Mouse (Mus musculus): ENCODE measurements around the gene Ift122. TPM values are rescaled to one million over a fixed set of nuclear protein-coding genes. Genes with fewer than 3 reads are reported as not detected.

The Ift122 gene
- polyA plus RNA-seq, 1 experiment from 2014 or later, result 18.8 TPM

- ATAC-seq (ENCODE audit: insufficient read depth, low FRiP score, low read depth), result no peak
- Histone ChIP-seq H3K9ac (no peak overlapping the region), H3K4me2 (no peak overlapping the region), H3K27ac (no peak overlapping the region), H3K9me3 (no peaks in the 10 kb centered on the region), H3K4me1 (0 out of 2 replicates have a peak, but pooled peaks cover 5% of the 10 kb centered on the region), H3K27me3 (replicated peaks) (no peaks in the 10 kb centered on the region), H3K4me3 (replicated peaks) (no peak overlapping the region), H3K36me3 (peaks cover 4% of the 10 kb centered on the region; the same call in 1 of the 2 replicates)
- WGBS, result 82% methylated on average over 7 of the region's 7 CpGs
Observed at GRCm38 (mm10) chr6:115897926-115898520, 44.8 kb downstream of the Ift122 start.

- H3K36me3 ChIP-seq, result 0 out of 2 replicates have a peak, but pooled peaks cover 3% of the 10 kb centered on the region
- ATAC-seq (ENCODE audit: insufficient read depth, low FRiP score, low read depth), result peak; percentile 56; the same call in 1 of the 2 replicates
Observed at GRCm38 (mm10) chr6:115901062-115901461, 47.8 kb downstream of the Ift122 start.

GRCm38 (mm10) chr6:115901489-115901931 lies 48.2 kb downstream of the Ift122 start:
- Histone ChIP-seq H3K4me2 (no peak overlapping the region), H3K27me3 (replicated peaks) (no peaks in the 10 kb centered on the region), H3K4me1 (0 out of 2 replicates have a peak, but pooled peaks cover 5% of the 10 kb centered on the region), H3K4me3 (replicated peaks) (no peak overlapping the region), H3K27ac (peak overlapping the region; percentile 31; the same call in 1 of the 2 replicates), H3K9ac (no peak overlapping the region; the same call in 1 of the 2 replicates), H3K36me3 (peaks cover 6% of the 10 kb centered on the region; the same call in 1 of the 2 replicates), H3K9me3 (no peaks in the 10 kb centered on the region)
- 77% methylated on average over 8 of the region's 8 CpGs for WGBS
- ATAC-seq (ENCODE audit: insufficient read depth, low FRiP score, low read depth), result no peak

More at GRCm38 (mm10) chr6:115901062-115901461, 47.8 kb downstream of the Ift122 start:
- no peak overlapping the region for H3K4me3 ChIP-seq (replicated peaks)
- H3K9me3 ChIP-seq, result no peaks in the 10 kb centered on the region
- H3K27me3 ChIP-seq (replicated peaks), result no peaks in the 10 kb centered on the region
- no peak overlapping the region for H3K4me2 ChIP-seq
- no peak overlapping the region; the same call in 1 of the 2 replicates for H3K9ac ChIP-seq
- WGBS, result 16% methylated on average over 3 of the region's 3 CpGs
- peak overlapping the region; percentile 31; the same call in 1 of the 2 replicates for H3K27ac ChIP-seq
- 0 out of 2 replicates have a peak, but pooled peaks cover 5% of the 10 kb centered on the region for H3K4me1 ChIP-seq

- H3K9ac ChIP-seq, result no peak overlapping the region
- H3K4me2 ChIP-seq, result no peak overlapping the region
- 76% methylated on average over 3 of the region's 3 CpGs for WGBS
- no peak overlapping the region for H3K4me3 ChIP-seq (replicated peaks)
- ATAC-seq (ENCODE audit: insufficient read depth, low FRiP score, low read depth), result no peak
- H3K4me1 ChIP-seq, result 0 out of 2 replicates have a peak, but pooled peaks cover 5% of the 10 kb centered on the region
- H3K36me3 ChIP-seq, result peaks cover 9% of the 10 kb centered on the region; the same call in 1 of the 2 replicates
- no peak overlapping the region for H3K27ac ChIP-seq
- H3K9me3 ChIP-seq, result no peaks in the 10 kb centered on the region
- no peaks in the 10 kb centered on the region for H3K27me3 ChIP-seq (replicated peaks)
Observed at GRCm38 (mm10) chr6:115902545-115902944, 49.3 kb downstream of the Ift122 start.

GRCm38 (mm10) chr6:115905568-115905967 lies 52.3 kb downstream of the Ift122 start:
- H3K9ac ChIP-seq, result no peak overlapping the region
- WGBS, result 80% methylated on average over 6 of the region's 6 CpGs
- 0 out of 2 replicates have a peak, but pooled peaks cover 5% of the 10 kb centered on the region for H3K4me1 ChIP-seq
- H3K27me3 ChIP-seq (replicated peaks), result no peaks in the 10 kb centered on the region
- H3K36me3 ChIP-seq, result peaks cover 9% of the 10 kb centered on the region; the same call in 1 of the 2 replicates
- ATAC-seq (ENCODE audit: insufficient read depth, low FRiP score, low read depth), result no peak
- H3K4me3 ChIP-seq (replicated peaks), result no peak overlapping the region
- no peak overlapping the region for H3K4me2 ChIP-seq
- H3K27ac ChIP-seq, result no peak overlapping the region
- H3K9me3 ChIP-seq, result no peaks in the 10 kb centered on the region

- no peak overlapping the region for H3K4me2 ChIP-seq
- WGBS, result 71% methylated on average over 1 of the region's 1 CpGs
- no peak overlapping the region for H3K9ac ChIP-seq
- no peak for ATAC-seq (ENCODE audit: insufficient read depth, low FRiP score, low read depth)
- H3K27ac ChIP-seq, result no peak overlapping the region
- no peaks in the 10 kb centered on the region for H3K27me3 ChIP-seq (replicated peaks)
- no peak overlapping the region for H3K4me3 ChIP-seq (replicated peaks)
- peaks cover 9% of the 10 kb centered on the region; the same call in 1 of the 2 replicates for H3K36me3 ChIP-seq
- no peaks in the 10 kb centered on the region for H3K9me3 ChIP-seq
- 0 out of 2 replicates have a peak, but pooled peaks cover 3% of the 10 kb centered on the region for H3K4me1 ChIP-seq
Observed at GRCm38 (mm10) chr6:115906455-115906854, 53.2 kb downstream of the Ift122 start.

- no peaks in the 10 kb centered on the region for H3K27me3 ChIP-seq (replicated peaks)
- no peak overlapping the region for H3K4me2 ChIP-seq
- H3K9me3 ChIP-seq, result no peaks in the 10 kb centered on the region
- WGBS, result 81% methylated on average over 2 of the region's 2 CpGs
- ATAC-seq (ENCODE audit: insufficient read depth, low FRiP score, low read depth), result no peak
- no peak overlapping the region for H3K27ac ChIP-seq
- H3K4me1 ChIP-seq, result no peaks in the 10 kb centered on the region
- no peak overlapping the region for H3K4me3 ChIP-seq (replicated peaks)
- no peak overlapping the region for H3K9ac ChIP-seq
- H3K36me3 ChIP-seq, result peaks cover 9% of the 10 kb centered on the region; the same call in 1 of the 2 replicates
Observed at GRCm38 (mm10) chr6:115906871-115907270, 53.6 kb downstream of the Ift122 start.

GRCm38 (mm10) chr6:115908421-115908982 lies 55.2 kb downstream of the Ift122 start:
- Histone ChIP-seq H3K4me1 (no peaks in the 10 kb centered on the region), H3K4me2 (no peak overlapping the region), H3K27ac (no peak overlapping the region), H3K9ac (no peak overlapping the region), H3K9me3 (no peaks in the 10 kb centered on the region), H3K27me3 (replicated peaks) (no peaks in the 10 kb centered on the region), H3K4me3 (replicated peaks) (no peak overlapping the region), H3K36me3 (peaks cover 9% of the 10 kb centered on the region; the same call in 1 of the 2 replicates)
- ATAC-seq (ENCODE audit: insufficient read depth, low FRiP score, low read depth), result no peak
- 46% methylated on average over 6 of the region's 6 CpGs for WGBS

GRCm38 (mm10) chr6:115909052-115909451 lies 55.8 kb downstream of the Ift122 start:
- no peaks in the 10 kb centered on the region for H3K9me3 ChIP-seq
- no peak overlapping the region for H3K9ac ChIP-seq
- 70% methylated on average over 3 of the region's 3 CpGs for whole genome bisulfite sequencing
- H3K27me3 ChIP-seq (replicated peaks), result no peaks in the 10 kb centered on the region
- no peak overlapping the region for H3K4me3 ChIP-seq (replicated peaks)
- H3K27ac ChIP-seq, result peak overlapping the region; percentile 48
- no peaks in the 10 kb centered on the region for H3K4me1 ChIP-seq
- peaks cover 9% of the 10 kb centered on the region; the same call in 1 of the 2 replicates for H3K36me3 ChIP-seq
- H3K4me2 ChIP-seq, result no peak overlapping the region
- ATAC-seq (ENCODE audit: insufficient read depth, low FRiP score, low read depth), result no peak

- Histone ChIP-seq H3K36me3 (peaks cover 9% of the 10 kb centered on the region; the same call in 1 of the 2 replicates), H3K4me3 (replicated peaks) (no peak overlapping the region), H3K27me3 (replicated peaks) (no peaks in the 10 kb centered on the region), H3K9ac (no peak overlapping the region), H3K4me2 (no peak overlapping the region), H3K27ac (peak overlapping the region; percentile 48), H3K4me1 (no peaks in the 10 kb centered on the region), H3K9me3 (no peaks in the 10 kb centered on the region)
- 51% methylated on average over 8 of the region's 8 CpGs for whole genome bisulfite sequencing
- peak; percentile 54; the same call in 1 of the 2 replicates for ATAC-seq (ENCODE audit: insufficient read depth, low FRiP score, low read depth)
Observed at GRCm38 (mm10) chr6:115909940-115910339, 56.7 kb downstream of the Ift122 start.

GRCm38 (mm10) chr6:115911763-115912162 lies 58.5 kb downstream of the Ift122 start:
- Histone ChIP-seq H3K9me3 (no peaks in the 10 kb centered on the region), H3K4me3 (replicated peaks) (no peak overlapping the region), H3K4me2 (no peak overlapping the region), H3K27ac (no peak overlapping the region), H3K27me3 (replicated peaks) (no peaks in the 10 kb centered on the region), H3K36me3 (peaks cover under 1% of the 10 kb centered on the region; the same call in 1 of the 2 replicates), H3K9ac (no peak overlapping the region), H3K4me1 (no peaks in the 10 kb centered on the region)
- ATAC-seq (ENCODE audit: insufficient read depth, low FRiP score, low read depth), result no peak
- 79% methylated on average over 6 of the region's 6 CpGs for WGBS

- WGBS, result 86% methylated on average over 10 of the region's 10 CpGs
- no peak for ATAC-seq (ENCODE audit: insufficient read depth, low FRiP score, low read depth)
- no peaks in the 10 kb centered on the region for H3K9me3 ChIP-seq
Observed at GRCm38 (mm10) chr6:115913482-115913881, 60.2 kb downstream of the Ift122 start.

More at GRCm38 (mm10) chr6:115913482-115913881, 60.2 kb downstream of the Ift122 start:
- no peak overlapping the region for H3K9ac ChIP-seq
- H3K27ac ChIP-seq, result no peak overlapping the region
- H3K4me2 ChIP-seq, result no peak overlapping the region
- H3K4me3 ChIP-seq (replicated peaks), result no peak overlapping the region
- H3K36me3 ChIP-seq, result no peaks in the 10 kb centered on the region
- H3K27me3 ChIP-seq (replicated peaks), result no peaks in the 10 kb centered on the region
- H3K4me1 ChIP-seq, result no peaks in the 10 kb centered on the region

Data from stomach, embryonic 15.5 days (tissue).